Mouse (Mus musculus) thymus, adult 2 months (tissue): ENCODE measurements at regions not wholly inside any gene's neighbourhood (a gene's known extent, or its start where the extent isn't known, plus 50 kb on each side); places are given as distances from the start of the nearest gene placed in this dataset.

Experiments
- CTCF ChIP-seq: fragments of 200-500 bp; IDR thresholded peaks from 2 replicates; pipeline ENCODE4 v1.5.1; 2012; ENCODE audit warnings: mild to moderate bottlenecking, control low read depth, low read length, moderate library complexity, borderline replicate concordance; ENCODE audit not compliant: control insufficient read depth, poor library complexity, insufficient read depth; ENCODE audit errors: extremely low read depth
- POLR2A ChIP-seq: fragments of 200-500 bp; IDR thresholded peaks from 2 replicates; pipeline ENCODE4 v1.6.1; 2012; ENCODE audit warnings: mild to moderate bottlenecking, low read length, control low read depth, moderate library complexity; ENCODE audit not compliant: control insufficient read depth, poor library complexity, insufficient read depth; ENCODE audit errors: extremely low read depth

GRCm38 (mm10) chr14:74249263-74249878, 391.3 kb upstream of the Htr2a start:
- TF ChIP-seq CTCF = no peak
- TF ChIP-seq POLR2A = no peak
